ENCODE assay signal across 17 mouse cellular contexts in genomic region chrX:151059346-151059745, GRCm38 (mm10). TPM values are rescaled to one million over a fixed set of nuclear protein-coding genes. Genes with fewer than 3 reads are reported as not detected.
DNase-seq lines count a peak whose midpoint lies in the region; ATAC-seq and TF ChIP-seq lines count a peak whose summit lies in the region.
"Had no signal": no experiment of that assay in that cellular context is flagged by ENCODE, and none has a peak within 500 bp of the region (broad histone marks: within the 10 kb centered on the region; RNA-seq: fewer than 3 reads in every experiment).

No protein-coding gene starts in this region.

- WGBS in heart, embryonic 11.5 days (ENCODE audit: insufficient replicate concordance), result 83% methylated on average over 1 of the region's 1 CpGs
- WGBS in heart, embryonic 16.5 days, result 72% methylated on average over 1 of the region's 1 CpGs
- WGBS in intestine, postnatal 0 days, result 88% methylated on average over 1 of the region's 1 CpGs

- intact Hi-C loops in heart, postnatal 25 days (cut with DNase I), result no loop called here

- DNase-seq in heart, adult 8-10 months (ENCODE audit: low spot score), result peak; percentile 15
- DNase-seq in lung, postnatal 10 days, result peak; percentile 44
- no peak for DNase-seq in lung, postnatal 4 days
- DNase-seq in heart, postnatal 25 days (ENCODE audit: low spot score), result peak; percentile 8
- DNase-seq: adrenal gland, postnatal 36 days; cerebellum, postnatal 14 days; embryo, embryonic 11 days; liver, postnatal 0 days; thymus, postnatal 25 days had no signal

- no peak overlapping the region for H3K4me2 ChIP-seq in heart, embryonic 11.5 days
- no peak overlapping the region for H3K4me2 ChIP-seq in heart, embryonic 16.5 days (ENCODE audit: low read depth, low read length)
- H3K4me2 ChIP-seq in intestine, postnatal 0 days (replicated peaks; ENCODE audit: low read depth), result no peak overlapping the region
- H3K4me2 ChIP-seq: forebrain, embryonic 12.5 days; heart, embryonic 13.5 days; hindbrain, embryonic 13.5 days; intestine, embryonic 15.5 days; stomach, embryonic 15.5 days had no signal

- H3K27me3 ChIP-seq in heart, embryonic 11.5 days (ENCODE audit: control insufficient read depth, insufficient read depth, low read length), result no peaks in the 10 kb centered on the region
- no peaks in the 10 kb centered on the region for H3K27me3 ChIP-seq in heart, embryonic 16.5 days (ENCODE audit: control insufficient read depth, insufficient read depth, low read length)
- H3K27me3 ChIP-seq in intestine, postnatal 0 days (replicated peaks; ENCODE audit: control insufficient read depth, insufficient read depth, low read length), result no peaks in the 10 kb centered on the region
- H3K27me3 ChIP-seq: hindbrain, embryonic 13.5 days; intestine, embryonic 15.5 days; stomach, embryonic 15.5 days had no signal

- no peak overlapping the region for H3K9ac ChIP-seq in heart, embryonic 11.5 days (ENCODE audit: low read depth, low read length)
- no peak overlapping the region for H3K9ac ChIP-seq in heart, embryonic 16.5 days (ENCODE audit: low read length)
- H3K9ac ChIP-seq in intestine, postnatal 0 days (ENCODE audit: low read depth, low read length), result no peak overlapping the region
- H3K9ac ChIP-seq: forebrain, embryonic 12.5 days; heart, embryonic 13.5 days; hindbrain, embryonic 13.5 days; intestine, embryonic 15.5 days; liver, postnatal 0 days; stomach, embryonic 15.5 days had no signal

- peaks cover 4% of the 10 kb centered on the region for H3K4me1 ChIP-seq in heart, embryonic 11.5 days (ENCODE audit: control insufficient read depth, insufficient read depth, low read length)
- peaks cover 6% of the 10 kb centered on the region for H3K4me1 ChIP-seq in heart, embryonic 16.5 days (ENCODE audit: control insufficient read depth, insufficient read depth, low read length)
- H3K4me1 ChIP-seq in intestine, postnatal 0 days (replicated peaks; ENCODE audit: control insufficient read depth, insufficient read depth, low read length), result 0 out of 2 replicates have a peak, but pooled peaks cover 2% of the 10 kb centered on the region
- H3K4me1 ChIP-seq: forebrain, embryonic 12.5 days; stomach, embryonic 15.5 days had no signal

- no peak for TF ChIP-seq CTCF in intestine, postnatal 0 days (IDR thresholded peaks at IDR 0.05; ENCODE audit: low read depth)

- no peak for ATAC-seq in heart, embryonic 11.5 days (replicated peaks; ENCODE audit: insufficient number of reproducible peaks, low FRiP score, low TSS enrichment)
- ATAC-seq in heart, embryonic 16.5 days (replicated peaks; ENCODE audit: extremely low read depth, insufficient read depth, low FRiP score), result no peak
- no peak for ATAC-seq in intestine, postnatal 0 days
- ATAC-seq: intestine, embryonic 15.5 days; liver, postnatal 0 days had no signal

- no peaks in the 10 kb centered on the region for H3K36me3 ChIP-seq in heart, embryonic 11.5 days (ENCODE audit: control insufficient read depth, insufficient read depth, low read length)
- no peaks in the 10 kb centered on the region for H3K36me3 ChIP-seq in heart, embryonic 16.5 days (ENCODE audit: control insufficient read depth, insufficient read depth)
- no peaks in the 10 kb centered on the region for H3K36me3 ChIP-seq in intestine, postnatal 0 days (ENCODE audit: control insufficient read depth, insufficient read depth)
- H3K36me3 ChIP-seq: forebrain, embryonic 12.5 days; heart, embryonic 13.5 days; hindbrain, embryonic 13.5 days; intestine, embryonic 15.5 days; stomach, embryonic 15.5 days had no signal

- no peak overlapping the region for H3K27ac ChIP-seq in heart, embryonic 11.5 days (ENCODE audit: low read depth, low read length)
- H3K27ac ChIP-seq in heart, embryonic 16.5 days (ENCODE audit: low read length), result peak overlapping the region; percentile 7; the same call in 1 of the 2 replicates
- no peak overlapping the region for H3K27ac ChIP-seq in intestine, postnatal 0 days (ENCODE audit: low read depth, low read length)
- H3K27ac ChIP-seq: forebrain, embryonic 12.5 days; heart, embryonic 13.5 days; hindbrain, embryonic 13.5 days; intestine, embryonic 15.5 days; stomach, embryonic 15.5 days had no signal

- no peaks in the 10 kb centered on the region for H3K9me3 ChIP-seq in heart, embryonic 11.5 days (replicated peaks; ENCODE audit: control insufficient read depth, low read length)
- H3K9me3 ChIP-seq in heart, embryonic 16.5 days (replicated peaks; ENCODE audit: control insufficient read depth, low read length), result no peaks in the 10 kb centered on the region
- no peaks in the 10 kb centered on the region for H3K9me3 ChIP-seq in intestine, postnatal 0 days (ENCODE audit: control insufficient read depth)
- H3K9me3 ChIP-seq: forebrain, embryonic 12.5 days; heart, embryonic 13.5 days; hindbrain, embryonic 13.5 days; intestine, embryonic 15.5 days; stomach, embryonic 15.5 days had no signal

- no peak overlapping the region for H3K4me3 ChIP-seq in heart, embryonic 11.5 days (ENCODE audit: low read depth, low read length)
- no peak overlapping the region for H3K4me3 ChIP-seq in heart, embryonic 16.5 days (ENCODE audit: low read length)
- no peak overlapping the region for H3K4me3 ChIP-seq in intestine, postnatal 0 days (ENCODE audit: low read depth, low read length)
- H3K4me3 ChIP-seq: forebrain, embryonic 12.5 days; heart, embryonic 13.5 days; hindbrain, embryonic 13.5 days; intestine, embryonic 15.5 days; stomach, embryonic 15.5 days had no signal

RNA-seq across cellular contexts. Expression of gene Fgd1, which starts 13.4 kb away (rescaled TPM):
- 1 to 10 TPM; 6.5 to 9.4 (median 7.5) TPM for total RNA-seq in heart, adult 8-10 months (2022)
- 5.8 and 6.4 TPM in 2 replicates for polyA plus RNA-seq in heart, embryonic 11.5 days (2014; fragmentation: Nextera tagmentation; extraction: Ambion mirVana)
- 5.6 and 8.3 TPM in 2 replicates for polyA plus RNA-seq in heart, embryonic 16.5 days (2015; fragmentation: Nextera tagmentation; extraction: Ambion mirVana)
- total RNA-seq in heart, postnatal 25 days (2021), result 10 to 100 TPM in 1 of 2 experiments, 1 to 10 TPM in 1; 9.2 to 10.9 TPM
- 2.3 and 2.7 TPM in 2 replicates for polyA plus RNA-seq in intestine, postnatal 0 days (2015; fragmentation: Nextera tagmentation; extraction: Ambion mirVana)

RNA-seq across cellular contexts. Expression of gene Tsr2, which starts 37.0 kb away (rescaled TPM):
- total RNA-seq in heart, adult 8-10 months (2022), result 10 to 100 TPM; 15.2 to 18.2 (median 16.1) TPM
- polyA plus RNA-seq in heart, embryonic 11.5 days (2014; fragmentation: Nextera tagmentation; extraction: Ambion mirVana), result 19.5 and 22.6 TPM in 2 replicates
- 16.4 and 17.5 TPM in 2 replicates for polyA plus RNA-seq in heart, embryonic 16.5 days (2015; fragmentation: Nextera tagmentation; extraction: Ambion mirVana)
- total RNA-seq in heart, postnatal 25 days (2021), result 10 to 100 TPM; 10.1 to 10.6 TPM
- polyA plus RNA-seq in intestine, postnatal 0 days (2015; fragmentation: Nextera tagmentation; extraction: Ambion mirVana), result 13.0 and 13.5 TPM in 2 replicates

RNA-seq across cellular contexts. Expression of gene Gnl3l, which starts 42.2 kb away (rescaled TPM):
- 10 to 100 TPM; 34.4 to 41.6 (median 40.6) TPM for total RNA-seq in heart, adult 8-10 months (2022)
- 27.0 and 29.4 TPM in 2 replicates for polyA plus RNA-seq in heart, embryonic 11.5 days (2014; fragmentation: Nextera tagmentation; extraction: Ambion mirVana)
- 19.0 and 21.4 TPM in 2 replicates for polyA plus RNA-seq in heart, embryonic 16.5 days (2015; fragmentation: Nextera tagmentation; extraction: Ambion mirVana)
- 10 to 100 TPM; 34.9 to 40.3 TPM for total RNA-seq in heart, postnatal 25 days (2021)
- 12.9 and 13.3 TPM in 2 replicates for polyA plus RNA-seq in intestine, postnatal 0 days (2015; fragmentation: Nextera tagmentation; extraction: Ambion mirVana)

Comparison
In these comparisons a context has a peak if more than half of its experiments do, and no peak if none do; other contexts are left out.
1. DNase-seq: peak in heart, adult 8-10 months (single experiment), lung, postnatal 10 days (single experiment) and heart, postnatal 25 days (single experiment); none in lung, postnatal 4 days (0 of 2).